ENCODE assay signal across 9 mouse cellular contexts in genomic region chr19:60468846-60469245, GRCm38 (mm10). TPM values are rescaled to one million over a fixed set of nuclear protein-coding genes. Genes with fewer than 3 reads are reported as not detected.
DNase-seq lines count a peak whose midpoint lies in the region; ATAC-seq and TF ChIP-seq lines count a peak whose summit lies in the region.
"Had no signal": no experiment of that assay in that cellular context is flagged by ENCODE, and none has a peak within 500 bp of the region (broad histone marks: within the 10 kb centered on the region; RNA-seq: fewer than 3 reads in every experiment).

No protein-coding gene starts in this region.

- H3K4me2 ChIP-seq in forebrain, postnatal 0 days (ENCODE audit: low read depth), result peak overlapping the region; percentile 56

- H3K9ac ChIP-seq in forebrain, postnatal 0 days, result no peak overlapping the region

- H3K27me3 ChIP-seq in forebrain, postnatal 0 days (ENCODE audit: insufficient read depth, low read length), result peaks cover 62% of the 10 kb centered on the region

- H3K9me3 ChIP-seq in forebrain, postnatal 0 days (ENCODE audit: low read length), result no peaks in the 10 kb centered on the region

- TF ChIP-seq POLR2A in lung, adult 2 months (IDR thresholded peaks at IDR 0.05; ENCODE audit: borderline replicate concordance, extremely low read depth, low read depth, low read length), result no peak

- 3% methylated on average over 10 of the region's 10 CpGs for WGBS in forebrain, postnatal 0 days
- WGBS in lung, adult 2 months, result 3% methylated on average over 10 of the region's 10 CpGs

- ATAC-seq in forebrain, postnatal 0 days, result no peak

- H3K27ac ChIP-seq in forebrain, postnatal 0 days (ENCODE audit: low read depth, low read length), result no peak overlapping the region

- DNase-seq in heart, postnatal 10 days, result peak; percentile 55 to 78
- DNase-seq in heart, postnatal 25 days (ENCODE audit: low spot score), result no peak
- peak; percentile 47 for DNase-seq in adrenal gland, adult 2 months
- DNase-seq in forebrain, postnatal 0 days, result peak; percentile 48
- DNase-seq in lung, adult 2 months, result peak; percentile 9
- peak; percentile 62 for DNase-seq in ovary, postnatal 36 days (ENCODE audit: low spot score)
- no peak for DNase-seq in gastrocnemius, postnatal 14 days
- DNase-seq in cerebellum, adult 11-12 months, result no peak

- H3K36me3 ChIP-seq in forebrain, postnatal 0 days (ENCODE audit: insufficient read depth), result no peaks in the 10 kb centered on the region

- H3K4me3 ChIP-seq in forebrain, postnatal 0 days (ENCODE audit: low read depth, low read length), result peak overlapping the region; percentile 28
- no peak overlapping the region for H3K4me3 ChIP-seq in lung, adult 2 months (replicated peaks; ENCODE audit: extremely low read depth, low read depth, low read length)

- no peak for TF ChIP-seq CTCF in forebrain, postnatal 0 days (IDR thresholded peaks at IDR 0.05; ENCODE audit: low read depth)
- TF ChIP-seq CTCF in lung, adult 2 months (IDR thresholded peaks at IDR 0.05; ENCODE audit: insufficient read depth, low read length), result no peak

- H3K4me1 ChIP-seq in forebrain, postnatal 0 days (ENCODE audit: insufficient read depth), result no peaks in the 10 kb centered on the region; the same call in none of the 2 replicates
- peaks cover 2% of the 10 kb centered on the region; the same call in 1 of the 2 replicates for H3K4me1 ChIP-seq in lung, adult 2 months (ENCODE audit: control insufficient read depth, insufficient read depth, low read length)

- intact Hi-C loops in heart, postnatal 10 days (cut with DNase I), result no loop called here
- intact Hi-C loops in heart, postnatal 25 days (cut with DNase I), result loop anchor here (5.0 kb wide), 2 partner anchors 83 to 138 kb away; no protein-coding TSS in a partner anchor
- intact Hi-C loops in gastrocnemius, postnatal 14 days (cut with DNase I; ENCODE audit: low total_unique reads), result loop anchor here (10.0 kb wide), 1 partner anchor 86 kb away; no protein-coding TSS in a partner anchor

RNA-seq across cellular contexts. Expression of gene Prlhr, which starts 0.7 kb away (rescaled TPM):
- total RNA-seq in heart, postnatal 10 days (2021), result not detected
- not detected for total RNA-seq in heart, postnatal 25 days (2021)
- total RNA-seq in adrenal gland, adult 2 months (2021), result 1 to 10 TPM in 1 of 2 experiments, under 1 TPM in 1; 0.41 to 1.2 TPM
- polyA plus RNA-seq in adrenal gland, adult 2 months (2012; rRNA removed), result 1.4 and 1.5 TPM in 2 replicates
- 1.2 and 1.7 TPM in 2 replicates for total RNA-seq in forebrain, postnatal 0 days (2014; rRNA removed)
- 0.10 TPM in 1 of 2 replicates, not detected in the other for polyA plus RNA-seq in forebrain, postnatal 0 days (2015; fragmentation: Nextera tagmentation; extraction: Ambion mirVana)
- not detected in 2 replicates for polyA plus RNA-seq in lung, adult 2 months (2012; rRNA removed)
- not detected for total RNA-seq in gastrocnemius, postnatal 14 days (2021)
- total RNA-seq: heart, adult 18-20 months had no signal

Comparison
In these comparisons a context has a peak if more than half of its experiments do, and no peak if none do; other contexts are left out.
1. DNase-seq: peak in heart, postnatal 10 days (2 of 2), adrenal gland, adult 2 months (single experiment), forebrain, postnatal 0 days (single experiment), lung, adult 2 months (single experiment) and ovary, postnatal 36 days (single experiment); none in heart, postnatal 25 days (single experiment), gastrocnemius, postnatal 14 days (single experiment) and cerebellum, adult 11-12 months (single experiment).